Mouse (Mus musculus): Measurements from ENCODE around the gene Maea.

Gene Maea

GRCm38 (mm10) chr5:33349205-33349604 is 13.9 kb downstream of the Maea start:
- ChIA-PET CTCF (interaction anchor here in 1 of 4 experiments (0.6 kb wide), 1 partner anchor 304 kb away, joined by 4 read pairs; no protein-coding TSS in a partner anchor), POLR2A (interaction anchor here in 3 of 4 experiments (0.6 to 6.8 kb wide), 10 partner anchors 10 to 303 kb away, joined by 3 to 38 read pairs (median 6); partner anchors contain the start of genes Slbp (in 2 of the 3), Gm9903 (in 1 of the 3), Maea (in 1 of the 3) and Uvssa (in 1 of the 3))

GRCm38 (mm10) chr5:33349706-33350105 is 14.4 kb downstream of the Maea start:
- CTCF ChIA-PET: interaction anchor here in 1 of 4 experiments (0.6 kb wide), 1 partner anchor 304 kb away, joined by 4 read pairs; no protein-coding TSS in a partner anchor
- POLR2A ChIA-PET: interaction anchor here in 3 of 4 experiments (0.6 to 6.8 kb wide), 11 partner anchors 11 to 303 kb away, joined by 3 to 38 read pairs (median 4); partner anchors contain the start of genes Maea (in 2 of the 3), Slbp (in 2 of the 3), Gm9903 (in 1 of the 3) and Uvssa (in 1 of the 3)

- POLR2A ChIA-PET: interaction anchor here in 1 of 4 experiments (1.2 to 1.7 kb wide), 4 partner anchors 9 to 29 kb away, joined by 5 to 7 read pairs (median 5); partner anchors contain the start of gene Maea
- CTCF ChIA-PET: interaction anchor here in 1 of 4 experiments (0.6 kb wide), 1 partner anchor 26 kb away, joined by 4 read pairs; no protein-coding TSS in a partner anchor
Measured at GRCm38 (mm10) chr5:33351556-33352272, 16.4 kb downstream of the Maea start.

DNA sequence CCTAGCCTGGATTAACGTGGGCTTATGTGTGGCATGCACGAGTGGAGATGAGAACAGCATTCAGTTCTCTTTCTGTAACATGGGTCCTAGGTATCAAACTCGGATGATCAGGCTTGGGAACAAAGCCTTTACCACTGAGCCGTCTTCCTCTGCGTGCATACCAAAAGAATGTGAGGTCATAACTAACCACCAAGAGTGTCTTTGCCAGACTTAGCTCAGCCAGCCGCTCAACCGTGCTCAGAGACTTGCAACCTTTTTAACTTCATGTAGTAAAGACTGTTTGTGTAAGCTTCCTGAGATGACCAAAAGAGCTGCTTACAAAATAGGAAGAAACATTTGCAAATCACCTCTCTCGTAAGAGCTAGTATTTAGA is 16.9 kb downstream of the Maea start:
- POLR2A ChIA-PET: interaction anchor here in 2 of 4 experiments (0.6 to 0.8 kb wide), 2 partner anchors 17 to 351 kb away, joined by 3 read pairs; partner anchors contain the start of gene Maea (in 1 of the 2)
- CTCF ChIA-PET: no interaction called here

DNA sequence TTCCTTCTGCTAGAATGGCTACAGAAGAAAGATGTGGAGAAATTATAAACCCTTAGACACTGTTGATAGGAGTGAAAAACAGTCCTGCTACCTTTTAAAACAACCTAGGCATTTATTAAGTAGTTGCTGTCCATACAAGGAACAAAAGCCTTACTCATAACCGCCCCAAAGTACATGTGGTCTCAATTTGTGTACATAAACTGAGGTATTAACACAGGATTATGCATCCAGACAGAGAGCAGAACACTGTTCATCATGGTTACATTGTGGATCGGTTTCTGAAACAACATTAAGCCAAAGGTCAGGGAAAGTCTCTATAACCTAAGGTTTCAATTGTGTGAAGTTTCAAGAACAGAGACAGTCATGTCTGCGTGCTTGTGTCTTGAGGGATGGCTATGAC is 17.7 kb downstream of the Maea start:
- POLR2A ChIA-PET: interaction anchor here in 2 of 4 experiments (0.6 to 0.8 kb wide), 2 partner anchors 18 to 1161 kb away, joined by 3 read pairs; partner anchors contain the start of genes Maea (in 1 of the 2) and Tnip2 (in 1 of the 2)

GRCm38 (mm10) chr5:33357494-33357893 is 22.2 kb downstream of the Maea start:
- CTCF ChIA-PET: interaction anchor here in 1 of 4 experiments (0.7 to 1.3 kb wide), 3 partner anchors 10 to 138 kb away, joined by 3 read pairs; no protein-coding TSS in a partner anchor
- POLR2A ChIA-PET: interaction anchor here in 2 of 4 experiments (1.7 to 3.0 kb wide), 2 partner anchors 21 to 23 kb away, joined by 3 to 13 read pairs; partner anchors contain the start of genes Maea (in 1 of the 2) and Uvssa (in 1 of the 2)

More for the DNA sequence above, 17.7 kb downstream of the Maea start:
- CTCF ChIA-PET: no interaction called here

DNA sequence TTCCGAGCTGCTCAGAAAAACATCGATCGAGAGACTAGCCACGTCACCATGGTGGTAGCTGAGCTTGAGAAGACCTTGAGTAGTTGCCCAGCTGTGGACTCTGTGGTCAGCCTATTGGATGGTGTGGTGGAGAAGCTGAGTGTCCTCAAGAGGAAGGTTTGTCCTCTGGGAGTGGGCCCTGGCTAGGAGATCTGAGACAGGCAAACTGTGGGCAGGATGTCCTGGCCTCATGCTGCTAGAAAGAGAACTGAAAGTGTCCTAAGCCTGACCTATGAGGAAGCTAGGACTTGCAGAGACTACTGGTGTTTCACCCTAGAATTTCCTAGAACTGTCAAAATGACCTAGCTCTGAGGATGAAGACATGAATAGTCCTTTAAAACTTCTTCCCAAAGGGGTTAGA is 23.2 kb downstream of the Maea start:
- ChIA-PET CTCF (interaction anchor here in 1 of 4 experiments (1.0 kb wide), 1 partner anchor 34 kb away, joined by 3 read pairs; no protein-coding TSS in a partner anchor), POLR2A (interaction anchor here in 3 of 4 experiments (0.6 to 1.7 kb wide), 6 partner anchors 10 to 24 kb away, joined by 3 to 7 read pairs (median 4); partner anchors contain the start of gene Maea (in 1 of the 3))

DNA sequence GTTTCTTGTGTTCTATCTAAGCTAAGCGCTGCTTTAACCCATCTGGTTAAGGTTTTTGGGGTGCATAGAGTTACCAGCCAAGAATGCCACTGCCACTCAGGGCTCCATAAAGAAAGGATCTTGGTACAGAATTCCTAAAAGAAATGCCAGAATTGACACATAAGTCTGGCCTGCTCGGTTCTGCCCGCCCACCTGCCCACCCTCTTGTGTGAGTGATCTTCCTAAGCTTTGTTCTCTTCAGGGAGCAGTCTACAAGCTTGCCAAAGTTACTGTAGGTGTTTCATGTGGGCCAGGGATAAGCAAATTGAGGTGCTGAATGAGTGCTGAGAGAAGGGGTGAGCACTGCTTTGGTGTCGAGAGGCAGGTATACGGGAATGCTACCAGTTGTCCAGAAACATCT is 28.0 kb downstream of the Maea start:
- ChIA-PET POLR2A (interaction anchor here in 2 of 4 experiments (0.5 to 3.6 kb wide), 5 partner anchors 13 to 346 kb away, joined by 3 to 15 read pairs (median 3); partner anchors contain the start of gene Uvssa (in 1 of the 2)), CTCF (interaction anchor here in 1 of 4 experiments (0.6 kb wide), 1 partner anchor 730 kb away, joined by 4 read pairs; no protein-coding TSS in a partner anchor)

DNA sequence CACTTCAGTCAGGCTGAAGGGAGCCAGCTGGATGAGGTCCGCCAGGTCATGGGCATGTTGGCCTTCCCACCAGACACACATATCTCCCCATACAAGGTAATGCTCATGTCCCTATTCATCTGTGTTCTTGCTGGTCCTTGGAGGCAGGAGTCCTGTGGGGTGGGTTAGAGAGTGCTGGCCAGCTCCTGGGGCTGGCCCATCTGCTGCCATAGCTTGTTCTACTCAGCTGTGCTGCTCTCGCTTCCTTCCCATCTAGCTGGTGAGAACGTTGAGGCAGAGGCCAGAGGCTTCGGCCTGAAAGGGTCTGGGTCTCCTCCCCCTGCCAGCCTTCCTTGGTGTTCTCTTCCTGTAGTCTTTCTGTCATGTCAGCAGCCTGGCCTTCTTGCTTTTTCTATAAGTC is 33.3 kb downstream of the Maea start:
- CTCF ChIA-PET: interaction anchor here in 1 of 4 experiments (0.5 kb wide), 1 partner anchor 235 kb away, joined by 4 read pairs; no protein-coding TSS in a partner anchor

DNA sequence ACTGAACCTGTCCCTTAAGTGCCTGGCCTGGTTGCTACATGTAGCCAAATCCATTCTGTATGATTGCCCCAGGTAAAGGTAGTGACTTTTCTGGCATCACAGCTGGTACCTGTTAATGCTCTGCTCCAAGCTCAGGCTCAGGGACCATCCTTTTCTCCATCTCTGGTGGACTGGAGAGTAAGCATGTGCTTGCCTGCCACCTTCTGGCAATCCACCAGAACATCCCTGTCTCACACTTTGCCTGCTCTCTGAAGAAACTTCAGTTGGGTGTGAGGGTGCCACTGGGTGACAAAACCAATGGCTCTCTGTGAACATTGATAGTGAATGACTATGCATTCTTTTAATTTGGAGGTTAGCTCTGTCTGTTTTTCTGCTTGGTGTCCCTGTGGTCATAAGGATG is 35.8 kb downstream of the Maea start:
- CTCF ChIA-PET: interaction anchor here in 3 of 4 experiments (0.7 to 1.4 kb wide), 3 partner anchors 89 to 136 kb away, joined by 3 to 7 read pairs (median 3); no protein-coding TSS in a partner anchor
- POLR2A ChIA-PET: interaction anchor here in 1 of 4 experiments (1.2 kb wide), 1 partner anchor 92 kb away, joined by 3 read pairs; no protein-coding TSS in a partner anchor

More for the DNA sequence above, 33.3 kb downstream of the Maea start:
- POLR2A ChIA-PET: interaction anchor here in 2 of 4 experiments (1.4 to 1.5 kb wide), 2 partner anchors 10 to 13 kb away, joined by 3 to 5 read pairs; partner anchors contain the start of gene Uvssa (in 1 of the 2)

DNA sequence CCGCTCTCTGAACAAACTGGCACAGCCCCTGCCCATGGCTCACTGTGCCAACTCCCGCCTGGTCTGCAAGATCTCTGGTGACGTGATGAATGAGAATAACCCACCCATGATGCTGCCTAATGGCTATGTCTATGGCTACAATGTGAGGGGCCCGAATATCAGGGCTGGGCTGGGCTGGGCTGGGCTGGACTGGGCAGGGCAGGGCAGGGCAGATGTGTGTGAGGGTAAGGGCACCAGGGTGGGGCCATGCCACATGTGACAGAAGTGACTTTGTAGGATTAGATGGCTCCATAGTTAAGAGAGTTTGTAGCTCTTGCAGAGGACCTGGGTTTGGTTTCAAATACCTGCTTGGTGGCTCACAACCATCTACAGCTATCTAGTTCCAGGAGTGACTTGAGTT is 36.4 kb downstream of the Maea start:
- ChIA-PET CTCF (no interaction called here), POLR2A (interaction anchor here in 2 of 4 experiments (1.2 to 1.7 kb wide), 3 partner anchors 21 to 97 kb away, joined by 3 to 5 read pairs (median 4); partner anchors contain the start of gene Ctbp1 (in 1 of the 2))

DNA sequence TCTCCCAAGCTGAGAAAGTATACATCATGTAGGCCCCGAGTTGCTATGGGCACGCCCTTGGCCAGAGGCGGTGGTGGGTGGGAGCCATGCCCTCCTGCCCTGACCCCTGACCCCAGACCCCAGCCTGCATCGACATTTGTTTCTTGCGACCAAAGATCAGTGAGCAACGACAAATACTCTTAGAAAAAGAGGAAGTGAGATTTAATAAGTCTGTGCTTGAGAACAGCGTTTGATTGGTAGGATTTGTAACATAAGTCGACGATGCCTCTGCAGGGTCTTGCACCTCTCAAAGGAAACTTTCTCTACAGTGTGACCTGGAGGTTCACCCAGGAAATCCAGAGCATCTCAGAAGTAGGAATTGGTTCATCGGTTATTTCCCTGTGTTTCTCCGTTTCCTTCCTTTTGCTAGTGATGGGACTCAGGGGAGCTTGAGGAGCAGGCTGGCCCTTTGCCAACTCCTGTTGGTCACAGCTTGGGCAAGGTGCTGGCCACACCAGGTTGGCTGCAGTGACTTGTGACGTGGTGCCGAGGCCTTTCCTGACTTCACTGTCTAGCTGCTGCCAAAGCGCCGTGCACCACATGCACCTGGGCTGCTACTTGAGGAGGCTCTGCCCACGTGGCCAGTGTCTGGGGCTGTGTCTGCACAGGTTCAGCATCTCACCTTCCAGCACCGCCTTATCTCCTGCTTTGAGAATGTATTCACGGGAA is 37.2 kb downstream of the Maea start:
- CTCF ChIA-PET: no interaction called here
- POLR2A ChIA-PET: interaction anchor here in 2 of 4 experiments (0.8 to 1.7 kb wide), 5 partner anchors 14 to 99 kb away, joined by 3 to 5 read pairs (median 4); partner anchors contain the start of gene Ctbp1 (in 1 of the 2)

DNA sequence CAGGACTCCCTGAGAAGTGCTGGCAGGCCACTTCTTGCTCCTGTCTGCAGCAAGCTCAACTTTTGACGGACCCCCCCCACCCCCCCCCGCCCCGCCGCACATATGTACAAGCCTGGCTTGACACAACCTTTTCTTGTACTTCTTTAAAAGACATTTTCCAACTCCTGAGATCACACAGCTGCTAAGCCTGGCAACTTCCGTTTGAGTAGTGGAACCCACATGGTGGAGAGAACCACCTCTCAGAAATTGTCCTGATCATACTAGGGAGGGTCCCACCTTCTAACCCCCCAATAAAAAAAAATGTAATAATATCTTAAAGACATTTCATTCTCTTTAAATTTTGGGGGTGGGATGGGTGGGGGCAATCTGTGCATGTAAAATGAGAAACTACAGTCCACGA is 41.9 kb downstream of the Maea start:
- CTCF ChIA-PET: interaction anchor here in 1 of 4 experiments (0.6 to 1.6 kb wide), 5 partner anchors 10 to 344 kb away, joined by 3 to 5 read pairs (median 4); partner anchors contain the start of gene Ctbp1
- POLR2A ChIA-PET: interaction anchor here (0.6 to 3.4 kb wide), 24 partner anchors 10 to 1465 kb away, joined by 3 to 28 read pairs (median 5); partner anchors contain the start of genes Ctbp1 (in 4 of the 4), Maea (in 1 of the 4) and Slbp (in 1 of the 4)

DNA sequence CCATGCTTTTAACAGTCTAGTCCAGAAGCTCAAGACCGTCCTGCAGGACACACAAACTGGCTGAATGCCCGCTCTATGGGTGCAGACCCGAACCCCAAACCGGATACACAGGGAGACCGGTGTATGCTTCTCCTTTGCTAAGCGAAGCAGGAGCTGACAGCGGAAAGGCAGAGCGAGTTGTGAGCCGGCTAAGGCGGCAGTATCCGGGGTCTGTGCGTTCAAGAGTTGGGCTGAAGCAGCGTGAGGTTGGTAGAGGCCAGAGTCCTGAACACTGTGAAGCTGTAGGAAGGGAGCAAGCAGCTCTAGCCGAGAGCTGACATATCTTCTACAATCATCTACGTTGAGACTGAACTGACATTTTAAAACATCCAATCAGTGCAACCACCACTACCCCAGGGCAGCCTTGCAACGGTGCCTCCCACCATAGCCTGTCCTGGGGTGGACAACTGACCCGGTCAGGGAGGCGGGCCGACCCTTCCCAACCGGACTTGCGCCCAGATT is 42.5 kb downstream of the Maea start:
- ChIA-PET POLR2A (interaction anchor here (0.6 to 3.4 kb wide), 42 partner anchors 9 to 356 kb away, joined by 3 to 28 read pairs (median 4); partner anchors contain the start of genes Ctbp1 (in 4 of the 4), Slbp (in 2 of the 4), Fam53a (in 1 of the 4) and Gm9903 (in 1 of the 4)), CTCF (interaction anchor here (0.5 to 2.0 kb wide), 13 partner anchors 9 to 936 kb away, joined by 3 to 7 read pairs (median 4); partner anchors contain the start of gene Ctbp1 (in 1 of the 4))

DNA sequence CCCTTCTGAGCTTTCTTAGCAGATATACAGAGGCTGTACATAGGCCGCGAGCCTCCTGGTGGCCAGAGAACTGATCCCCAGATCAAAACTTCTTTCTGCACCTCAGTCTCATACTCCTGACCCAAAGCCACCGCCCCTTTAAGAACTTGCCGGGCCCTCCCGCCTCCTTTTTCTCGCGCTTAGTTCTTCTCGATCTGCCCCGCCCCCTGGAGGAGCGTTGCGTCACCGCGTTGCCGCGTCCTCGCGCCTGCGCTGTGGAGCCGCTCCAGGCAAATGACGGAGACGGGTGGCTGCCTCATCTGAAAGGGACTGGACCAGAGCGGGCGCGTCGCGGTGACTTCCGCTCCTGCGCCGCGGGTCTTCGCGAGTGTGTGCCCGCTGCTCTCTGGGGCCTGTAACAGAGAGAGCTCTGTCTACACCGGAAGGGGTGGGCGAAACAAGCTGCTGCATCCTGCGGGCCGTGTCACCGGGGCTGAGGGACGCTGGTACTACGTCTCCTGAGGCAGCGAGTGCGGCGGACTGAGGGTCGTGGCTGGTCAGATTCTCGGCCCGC is 43.1 kb downstream of the Maea start, which contains the start of gene Uvssa:
TSS of gene Uvssa (plus strand) at position 248 of the 553 bp plus-strand sequence.
- ChIA-PET CTCF (interaction anchor here (0.5 to 2.0 kb wide), 13 partner anchors 8 to 936 kb away, joined by 3 to 7 read pairs (median 4); partner anchors contain the start of gene Ctbp1 (in 1 of the 4)), POLR2A (interaction anchor here (0.6 to 3.4 kb wide), 43 partner anchors 9 to 404 kb away, joined by 3 to 28 read pairs (median 4); partner anchors contain the start of genes Ctbp1 (in 4 of the 4), Slbp (in 2 of the 4), Fam53a (in 1 of the 4) and Gm9903 (in 1 of the 4))

GRCm38 (mm10) chr5:33387550-33387949 is 52.2 kb downstream of the Maea start:
- ChIA-PET CTCF (interaction anchor here (0.6 to 1.3 kb wide), 7 partner anchors 10 to 161 kb away, joined by 3 to 7 read pairs (median 4); partner anchors contain the start of gene Nkx1-1 (in 1 of the 4)), POLR2A (interaction anchor here in 3 of 4 experiments (0.5 to 3.2 kb wide), 8 partner anchors 9 to 1670 kb away, joined by 3 to 11 read pairs (median 3); partner anchors contain the start of gene Uvssa (in 1 of the 3))
